Mouse (Mus musculus) myocyte (in vitro differentiated cells): ENCODE measurements around the gene Dhcr24. TPM values are rescaled to one million over a fixed set of nuclear protein-coding genes. Genes with fewer than 3 reads are reported as not detected.

ENCODE experiments used
- H3K27me3 ChIP-seq: one replicate; pipeline ENCODE4 v1.6.1; 2011; ENCODE audit not compliant: control insufficient read depth, insufficient read depth, insufficient read length
- H3K36me3 ChIP-seq: one replicate; pipeline ENCODE4 v1.6.1; 2011; ENCODE audit not compliant: control insufficient read depth, insufficient read depth
- H3K4me2 ChIP-seq: one replicate; pipeline ENCODE4 v1.6.1; 2011; ENCODE audit warnings: low read depth, control low read depth
- H3K4me3 ChIP-seq: one replicate; pipeline ENCODE4 v1.5.1; 2011; ENCODE audit warnings: mild to moderate bottlenecking, control low read depth, moderate library complexity
- H3K79me2 ChIP-seq: one replicate; pipeline ENCODE4 v1.6.1; 2011; ENCODE audit not compliant: control insufficient read depth, insufficient read depth
- H3ac ChIP-seq: one replicate; pipeline ENCODE4 v1.6.1; 2011; ENCODE audit not compliant: control insufficient read depth, insufficient read length
- CEBPB ChIP-seq: IDR thresholded peaks from 2 replicates; pipeline ENCODE4 v1.6.1; 2011; ENCODE audit warnings: mild to moderate bottlenecking, moderate library complexity; ENCODE audit not compliant: poor library complexity, insufficient read depth, severe bottlenecking
- E2F4 ChIP-seq: IDR thresholded peaks from one replicate; pipeline ENCODE4 v1.6.1; 2011; ENCODE audit warnings: mild to moderate bottlenecking, control low read depth, moderate library complexity; ENCODE audit not compliant: insufficient read depth
- MAX ChIP-seq: IDR thresholded peaks from one replicate; pipeline ENCODE4 v1.6.1; 2011; ENCODE audit warnings: low read depth, mild to moderate bottlenecking, control low read depth
- MYOD1 ChIP-seq, 3 experiments: IDR thresholded peaks; one replicate each; pipeline ENCODE4 v1.6.1; 2011; ENCODE audit warnings: control low read depth in 2 of 3, low read depth in 2 of 3, mild to moderate bottlenecking in 2 of 3, moderate library complexity in 1 of 3; ENCODE audit not compliant: insufficient read length in 2 of 3, control insufficient read depth in 1 of 3
- MYOG ChIP-seq, 3 experiments: IDR thresholded peaks; one replicate each; pipeline ENCODE4 v1.6.1; 2011; ENCODE audit warnings: control low read depth in 2 of 3, low read depth in 2 of 3, mild to moderate bottlenecking in 2 of 3; ENCODE audit not compliant: insufficient read length in 2 of 3, control insufficient read depth in 1 of 3, insufficient read depth in 1 of 3
- POLR2A ChIP-seq: IDR thresholded peaks from one replicate; pipeline ENCODE4 v1.6.1; 2011; ENCODE audit warnings: low read depth, mild to moderate bottlenecking, control low read depth, moderate library complexity; ENCODE audit not compliant: insufficient read length
- POLR2AphosphoS2 ChIP-seq: IDR thresholded peaks from one replicate; pipeline ENCODE4 v1.6.1; 2011; ENCODE audit warnings: low read depth, control low read depth; ENCODE audit not compliant: insufficient read length
- REST ChIP-seq: IDR thresholded peaks from one replicate; pipeline ENCODE4 v1.6.1; 2011; ENCODE audit warnings: mild to moderate bottlenecking, control low read depth, moderate library complexity; ENCODE audit not compliant: insufficient read depth, insufficient read length
- SRF ChIP-seq: IDR thresholded peaks from one replicate; pipeline ENCODE4 v1.6.1; 2011; ENCODE audit warnings: low read depth; ENCODE audit not compliant: control insufficient read depth, insufficient read length
- TCF12 ChIP-seq: IDR thresholded peaks from one replicate; pipeline ENCODE4 v1.6.1; 2011; ENCODE audit warnings: mild to moderate bottlenecking, control low read depth; ENCODE audit not compliant: poor library complexity, insufficient read depth, severe bottlenecking
- TCF3 ChIP-seq: IDR thresholded peaks from one replicate; pipeline ENCODE4 v1.6.1; 2011; ENCODE audit warnings: low read depth, control low read depth; ENCODE audit not compliant: insufficient read length
- USF1 ChIP-seq: IDR thresholded peaks from one replicate; pipeline ENCODE4 v1.6.1; 2011; ENCODE audit warnings: low read depth, mild to moderate bottlenecking, control low read depth, moderate library complexity
- polyA plus RNA-seq: library from polyadenylated mRNA; unstranded; fragments of >200 nt; fragmentation: generic; extraction: Trizol; gene quantifications from one replicate; pipeline ENCODE4 v1.2.1, GENCODE M21; 2012; ENCODE audit warnings: missing spikeins

The Dhcr24 gene
- polyA plus RNA-seq, 1 experiment, result 116 TPM

- H3ac ChIP-seq, result no peak overlapping the region
- TF ChIP-seq MYOD1 (IDR thresholded peaks at IDR 0.05; ENCODE audit: control insufficient read depth in 1 of 3, insufficient read length in 2 of 3, low read depth in 2 of 3), result peak in 1 of 3 experiments; percentile 35
- TF ChIP-seq TCF3, result no peak
- TF ChIP-seq TCF12, result no peak
- TF ChIP-seq MAX, result no peak
- H3K27me3 ChIP-seq, result no peaks in the 10 kb centered on the region
- H3K4me3 ChIP-seq, result no peak overlapping the region
- H3K36me3 ChIP-seq, result no peaks in the 10 kb centered on the region
- H3K79me2 ChIP-seq, result no peaks in the 10 kb centered on the region
- no peak overlapping the region for H3K4me2 ChIP-seq
Measured at GRCm38 (mm10) chr4:106527856-106528547, 32.8 kb upstream of the Dhcr24 start.

GRCm38 (mm10) chr4:106529375-106530112 lies 31.3 kb upstream of the Dhcr24 start:
- TF ChIP-seq E2F4 (peak; percentile 27), TCF3 (no peak), SRF (no peak), USF1 (no peak), MYOD1 (IDR thresholded peaks at IDR 0.05; ENCODE audit: control insufficient read depth in 1 of 3, insufficient read length in 2 of 3, low read depth in 2 of 3) (no peak), MAX (no peak), CEBPB (no peak), MYOG (IDR thresholded peaks at IDR 0.05; ENCODE audit: control insufficient read depth in 1 of 3, insufficient read depth in 1 of 3, insufficient read length in 2 of 3, low read depth in 2 of 3) (no peak)
- Histone ChIP-seq H3K27me3 (no peaks in the 10 kb centered on the region), H3ac (no peak overlapping the region), H3K79me2 (no peaks in the 10 kb centered on the region), H3K4me3 (no peak overlapping the region), H3K36me3 (no peaks in the 10 kb centered on the region), H3K4me2 (peak overlapping the region; percentile 47)

- no peaks in the 10 kb centered on the region for H3K36me3 ChIP-seq
- no peaks in the 10 kb centered on the region for H3K79me2 ChIP-seq
- H3K27me3 ChIP-seq, result no peaks in the 10 kb centered on the region
- no peak overlapping the region for H3ac ChIP-seq
- H3K4me2 ChIP-seq, result no peak overlapping the region
- no peak overlapping the region for H3K4me3 ChIP-seq
- TF ChIP-seq POLR2AphosphoS2 (no peak), TCF12 (no peak), MYOD1 (IDR thresholded peaks at IDR 0.05; ENCODE audit: control insufficient read depth in 1 of 3, insufficient read length in 2 of 3, low read depth in 2 of 3) (no peak), MAX (no peak), TCF3 (no peak), E2F4 (no peak), REST (no peak), USF1 (no peak), SRF (no peak), MYOG (IDR thresholded peaks at IDR 0.05; ENCODE audit: control insufficient read depth in 1 of 3, insufficient read depth in 1 of 3, insufficient read length in 2 of 3, low read depth in 2 of 3) (no peak), CEBPB (no peak)
Measured at GRCm38 (mm10) chr4:106530113-106530482, 30.7 kb upstream of the Dhcr24 start.

- no peak overlapping the region for H3ac ChIP-seq
- no peaks in the 10 kb centered on the region for H3K79me2 ChIP-seq
- no peaks in the 10 kb centered on the region for H3K36me3 ChIP-seq
- H3K4me3 ChIP-seq, result no peak overlapping the region
- no peak overlapping the region for H3K4me2 ChIP-seq
- TF ChIP-seq MYOD1 (IDR thresholded peaks at IDR 0.05; ENCODE audit: control insufficient read depth in 1 of 3, insufficient read length in 2 of 3, low read depth in 2 of 3), result no peak
- TF ChIP-seq USF1, result no peak
- no peak for TF ChIP-seq SRF
- TF ChIP-seq CEBPB, result no peak
- TF ChIP-seq REST, result no peak
- no peak for TF ChIP-seq MYOG (IDR thresholded peaks at IDR 0.05; ENCODE audit: control insufficient read depth in 1 of 3, insufficient read depth in 1 of 3, insufficient read length in 2 of 3, low read depth in 2 of 3)
- no peaks in the 10 kb centered on the region for H3K27me3 ChIP-seq
Measured at GRCm38 (mm10) chr4:106533421-106534080, 27.3 kb upstream of the Dhcr24 start.

GRCm38 (mm10) chr4:106534256-106534655 lies 26.6 kb upstream of the Dhcr24 start:
- Histone ChIP-seq H3K27me3 (no peaks in the 10 kb centered on the region), H3K79me2 (no peaks in the 10 kb centered on the region), H3K4me2 (no peak overlapping the region), H3K4me3 (no peak overlapping the region), H3K36me3 (no peaks in the 10 kb centered on the region), H3ac (no peak overlapping the region)
- no peak for TF ChIP-seq POLR2AphosphoS2
- TF ChIP-seq TCF3, result no peak
- TF ChIP-seq MYOG (IDR thresholded peaks at IDR 0.05; ENCODE audit: control insufficient read depth in 1 of 3, insufficient read depth in 1 of 3, insufficient read length in 2 of 3, low read depth in 2 of 3), result no peak
- TF ChIP-seq USF1, result no peak
- no peak for TF ChIP-seq REST
- TF ChIP-seq SRF, result no peak
- no peak for TF ChIP-seq E2F4
- no peak for TF ChIP-seq CEBPB
- TF ChIP-seq TCF12, result no peak
- TF ChIP-seq POLR2A, result no peak
- TF ChIP-seq MYOD1 (IDR thresholded peaks at IDR 0.05; ENCODE audit: control insufficient read depth in 1 of 3, insufficient read length in 2 of 3, low read depth in 2 of 3), result no peak
- no peak for TF ChIP-seq MAX
